Mouse (Mus musculus) large intestine, adult 2 months (tissue): Measurements from ENCODE around the gene Vmn2r80. TPM values are rescaled to one million over a fixed set of nuclear protein-coding genes. Genes with fewer than 3 reads are reported as not detected.
"Not testable (repeated sequence)": the region's sequence is repeated elsewhere in the genome, so short reads cannot be mapped to it uniquely, and the experiment has no call there.

Source experiments
- DNase-seq: peaks from one replicate; pipeline ENCODE4 v3.0.0-alpha.2; 2012; ENCODE audit warnings: low read depth, low spot score
- WGBS: fragments of 180-500 bp; shearing (Covaris S2); methylation state at CpG from one replicate; pipeline ENCODE4 v1.1.7; 2018; 5-methylcytosine and 5-hydroxymethylcytosine counted together
- polyA plus RNA-seq: library from polyadenylated mRNA; depleted of rRNA; stranded (reverse); fragments of >200 nt; gene quantifications from 2 replicates; pipeline ENCODE4 v1.2.3, GENCODE M21; 2012; rRNA removed

The Vmn2r80 gene
- not detected in 2 replicates for polyA plus RNA-seq

GRCm38 (mm10) chr10:79148469-79148868, at the start of gene Vmn2r80:
TSS of gene Vmn2r80 (plus strand) at chr10:79148769.
- WGBS: 74% methylated on average over 4 of the region's 4 CpGs
- not testable (repeated sequence) for DNase-seq

- WGBS: 49% methylated on average over 8 of the region's 8 CpGs
- no peak for DNase-seq
Observed at GRCm38 (mm10) chr10:79106325-79107282, 42.0 kb upstream of the Vmn2r80 start.

DNA sequence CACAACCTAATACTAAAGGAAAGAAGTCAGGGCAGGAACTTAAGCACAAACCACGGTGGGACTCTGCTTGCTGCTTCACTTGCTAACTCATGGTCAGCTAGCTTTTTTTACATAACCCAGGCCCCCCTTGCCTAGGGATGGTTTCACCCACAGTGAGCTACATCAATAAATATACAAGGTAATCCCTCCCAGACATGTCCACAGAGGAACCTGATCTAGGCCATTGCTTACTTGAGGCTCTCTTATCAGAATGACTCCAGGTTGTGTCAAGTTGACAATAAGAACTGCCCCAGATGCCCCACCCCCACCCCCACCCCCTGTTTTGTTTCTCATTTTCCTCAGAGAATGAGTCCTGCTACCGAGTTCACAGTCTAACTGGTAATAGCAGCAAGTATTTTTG, 41.0 kb upstream of the Vmn2r80 start:
- no peak for DNase-seq
- 52% methylated on average over 2 of the region's 2 CpGs for WGBS

DNA sequence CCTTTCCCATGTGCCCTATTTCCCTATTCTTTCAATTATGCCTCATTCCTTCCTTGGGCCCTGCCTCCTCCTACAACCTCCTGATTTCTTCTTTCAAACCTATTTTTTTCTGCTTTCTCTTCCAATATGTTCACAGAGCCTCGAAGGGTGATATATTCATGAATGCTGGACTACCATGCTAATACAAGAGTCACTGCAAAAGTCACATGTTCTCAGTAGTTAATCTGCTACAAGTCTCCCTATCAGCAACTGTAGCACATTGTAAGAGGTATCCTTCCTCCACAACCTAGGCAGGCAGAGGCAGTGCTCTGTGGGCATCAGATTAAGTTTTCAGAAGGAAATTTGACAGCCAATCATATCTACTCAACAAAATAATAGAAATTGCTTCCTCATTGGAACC, 39.4 kb upstream of the Vmn2r80 start:
- 76% methylated on average over 1 of the region's 1 CpGs for WGBS
- no peak for DNase-seq

GRCm38 (mm10) chr10:79110482-79110881, 38.1 kb upstream of the Vmn2r80 start:
- 92% methylated on average over 5 of the region's 5 CpGs for WGBS
- no peak for DNase-seq

DNA sequence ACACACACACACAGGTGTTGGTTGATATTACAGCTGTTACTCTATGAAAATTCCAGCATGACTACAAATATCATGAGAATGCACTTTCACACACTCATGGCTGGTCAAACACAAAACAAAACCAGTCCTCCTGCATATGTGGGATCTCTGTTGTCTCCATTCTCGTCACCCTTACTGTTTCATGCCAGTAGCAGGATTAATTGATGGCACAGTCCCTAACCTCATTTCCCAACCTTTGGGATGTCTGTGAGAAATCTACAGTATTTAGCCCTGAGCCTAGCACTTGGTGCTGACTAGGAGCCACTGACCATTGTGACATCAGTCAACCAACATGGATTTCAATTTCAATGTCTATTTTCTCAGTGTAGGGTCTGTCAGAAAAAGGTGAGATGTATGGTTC, 33.5 kb upstream of the Vmn2r80 start:
- 65% methylated on average over 1 of the region's 1 CpGs for WGBS
- DNase-seq: no peak

DNA sequence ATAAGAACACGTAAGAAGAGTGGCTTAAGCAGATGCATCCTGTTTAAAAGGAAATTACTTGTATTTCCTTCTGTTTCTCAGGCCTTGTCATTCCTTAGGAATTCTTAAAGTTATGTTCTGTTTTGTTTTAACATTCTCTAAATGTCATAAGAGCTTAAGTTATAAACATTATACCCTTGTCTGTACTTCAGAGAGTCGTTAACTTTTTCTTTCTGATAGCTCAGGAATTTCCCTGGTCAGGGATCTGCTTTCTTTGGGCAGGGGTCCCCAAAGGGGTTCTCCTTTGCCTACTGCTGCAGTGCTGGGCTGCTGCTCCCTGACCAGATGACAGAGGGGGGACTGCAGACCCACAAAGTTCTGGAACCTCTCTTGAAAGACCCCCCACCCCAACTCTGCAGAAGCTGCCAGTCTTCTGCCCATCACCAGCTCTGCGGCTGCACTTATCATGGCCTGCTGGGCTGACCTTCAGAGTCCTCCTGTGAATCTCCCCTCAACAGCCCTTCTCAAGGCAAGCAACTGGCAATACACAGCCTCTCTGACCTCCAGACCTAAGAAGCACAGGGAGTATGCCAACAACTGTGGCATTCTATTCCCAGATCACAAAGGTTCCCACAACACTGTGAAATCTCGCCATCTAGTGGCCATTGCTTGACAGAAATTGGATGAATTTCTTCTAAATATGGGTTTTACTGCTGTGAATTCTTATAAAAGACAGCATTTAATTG, 32.3 kb upstream of the Vmn2r80 start:
- peak; percentile 44 for DNase-seq
- 38% methylated on average over 4 of the region's 4 CpGs for WGBS

- no peak for DNase-seq
Observed at GRCm38 (mm10) chr10:79151602-79152001, 3.0 kb downstream of the Vmn2r80 start.

- WGBS: 67% methylated on average over 1 of the region's 1 CpGs
Observed at GRCm38 (mm10) chr10:79199973-79200372, 51.4 kb downstream of the Vmn2r80 start.

DNA sequence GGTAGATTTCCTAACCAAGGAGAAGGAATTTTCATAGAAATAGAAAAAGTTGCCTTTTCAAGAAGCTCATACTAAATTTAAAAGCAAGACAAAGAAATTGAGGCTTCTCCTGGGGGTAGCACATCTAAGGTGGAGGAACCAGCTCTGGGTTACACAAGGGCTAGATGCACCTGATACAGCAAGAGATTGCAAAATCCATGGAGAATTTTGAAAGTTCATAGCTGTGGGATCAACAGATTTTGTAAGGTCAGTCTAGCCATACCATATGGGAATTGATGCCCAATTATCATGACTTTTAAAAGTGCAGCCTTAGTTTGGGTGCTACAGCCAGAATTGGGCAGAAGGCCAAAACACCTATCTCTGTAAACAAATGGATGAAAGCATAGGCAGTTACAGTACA, 71.9 kb downstream of the Vmn2r80 start:
- no peak for DNase-seq

More at GRCm38 (mm10) chr10:79199973-79200372, 51.4 kb downstream of the Vmn2r80 start:
- not testable (repeated sequence) for DNase-seq

DNA sequence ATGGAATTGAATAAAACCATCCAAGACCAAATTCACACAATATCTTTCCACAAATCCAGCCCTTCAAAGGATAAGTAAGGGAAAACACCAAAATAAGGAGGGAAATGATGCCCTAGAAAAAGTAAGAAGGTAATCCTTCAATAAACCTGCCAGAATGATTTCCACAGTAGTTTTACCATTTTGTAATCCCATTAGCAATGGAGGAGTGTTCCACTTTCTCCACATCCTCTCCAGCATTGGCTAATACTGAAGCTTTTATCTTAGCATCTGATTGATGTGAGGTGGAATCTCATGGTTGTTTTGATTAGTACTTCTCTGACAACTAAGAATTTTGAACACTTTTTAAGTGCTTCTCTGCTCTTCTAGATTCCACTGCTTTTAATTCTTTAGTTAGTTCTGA, 73.0 kb downstream of the Vmn2r80 start:
- no peak for DNase-seq

- no peak for DNase-seq
- 64% methylated on average over 7 of the region's 7 CpGs for WGBS
Observed at GRCm38 (mm10) chr10:79222214-79222613, 73.6 kb downstream of the Vmn2r80 start.

Other genes starting within 250 kb of the Vmn2r80 start
- not detected in 2 replicates for gene Olfr1354, start 235.6 kb upstream of the Vmn2r80 start, polyA plus RNA-seq
- gene Olfr8, start 198.1 kb upstream of the Vmn2r80 start, polyA plus RNA-seq: not detected in 2 replicates
- not detected in 2 replicates for gene Olfr1353, start 185.5 kb upstream of the Vmn2r80 start, polyA plus RNA-seq
- gene Olfr1352, start 167.7 kb upstream of the Vmn2r80 start, polyA plus RNA-seq: not detected in 2 replicates
- not detected in 2 replicates for gene Olfr1351, start 136.3 kb upstream of the Vmn2r80 start, polyA plus RNA-seq
- not detected in 2 replicates for gene Olfr57, start 120.0 kb upstream of the Vmn2r80 start, polyA plus RNA-seq
- 0.89 and 1.0 TPM in 2 replicates for gene 2610008E11Rik, start 51.2 kb upstream of the Vmn2r80 start, polyA plus RNA-seq
- not detected in 2 replicates for gene Vmn2r81, start 98.9 kb downstream of the Vmn2r80 start, polyA plus RNA-seq
- gene Vmn2r82, start 207.8 kb downstream of the Vmn2r80 start, polyA plus RNA-seq: not detected in 2 replicates